Mouse (Mus musculus) forebrain, embryonic 11.5 days (tissue): Measurements from ENCODE around the gene Gfi1b. TPM values are rescaled to one million over a fixed set of nuclear protein-coding genes. Genes with fewer than 3 reads are reported as not detected.

Experiments
- ATAC-seq: fragments of 200-750 bp; cut with Nextera tagmentation; replicated peaks from 2 replicates; pipeline ENCODE4 v1.8.0; 2017; ENCODE audit warnings: moderate TSS enrichment; ENCODE audit not compliant: low FRiP score
- DNase-seq: peaks from one replicate; pipeline ENCODE4 v3.0.0-alpha.2; 2017; ENCODE audit warnings: low spot score
- H3K27ac ChIP-seq: fragments of 300-500 bp; sonication (generic); 2 replicates; pipeline ENCODE4 v1.5.1; 2014; ENCODE audit warnings: low read depth, low read length
- H3K27me3 ChIP-seq: fragments of 300-500 bp; sonication (generic); 2 replicates; pipeline ENCODE4 v1.6.1; 2014; ENCODE audit warnings: mild to moderate bottlenecking, low read length, mixed read lengths; ENCODE audit not compliant: control insufficient read depth, insufficient read depth
- H3K36me3 ChIP-seq: fragments of 300-500 bp; sonication (generic); 2 replicates; pipeline ENCODE4 v1.6.1; 2014; ENCODE audit warnings: mild to moderate bottlenecking, low read length, moderate library complexity, mixed read lengths; ENCODE audit not compliant: control insufficient read depth, insufficient read depth
- H3K4me1 ChIP-seq: fragments of 300-500 bp; sonication (generic); replicated peaks from 2 replicates; pipeline ENCODE4 v1.6.1; 2014; ENCODE audit warnings: low read length, mixed read lengths; ENCODE audit not compliant: control insufficient read depth, insufficient read depth
- H3K4me2 ChIP-seq: fragments of 300-500 bp; sonication (generic); 2 replicates; pipeline ENCODE4 v1.6.1; 2014; ENCODE audit warnings: low read depth, mild to moderate bottlenecking, low read length, moderate library complexity, mixed read lengths; ENCODE audit not compliant: severe bottlenecking
- H3K4me3 ChIP-seq: fragments of 300-500 bp; sonication (generic); 2 replicates; pipeline ENCODE4 v1.5.1; 2014; ENCODE audit warnings: low read depth, low read length
- H3K9ac ChIP-seq: fragments of 300-500 bp; sonication (generic); 2 replicates; pipeline ENCODE4 v1.6.1; 2014; ENCODE audit warnings: low read length
- H3K9me3 ChIP-seq: fragments of 300-500 bp; sonication (generic); 2 replicates; pipeline ENCODE4 v1.6.1; 2016; ENCODE audit warnings: low read length, mixed read lengths; ENCODE audit not compliant: control insufficient read depth
- WGBS: fragments of 180-500 bp; shearing (Covaris S2); extraction: QIAGEN DNeasy Blood & Tissue Kit; methylation state at CpG from one replicate; pipeline ENCODE4 v1.1.7; 2014; 5-methylcytosine and 5-hydroxymethylcytosine counted together
- polyA plus RNA-seq: library from polyadenylated mRNA; unstranded; fragments of >200 nt; fragmentation: Nextera tagmentation; extraction: Ambion mirVana; gene quantifications from 2 replicates; pipeline ENCODE4 v1.2.1, GENCODE M21; 2014

Gfi1b gene
- polyA plus RNA-seq, 1 experiment from 2014 or later: 3.4 TPM

GRCm38 (mm10) chr2:28585043-28585571 is 36.7 kb downstream of the Gfi1b start:
- H3K4me1 ChIP-seq: no peaks in the 10 kb centered on the region
- H3K4me2 ChIP-seq: no peak overlapping the region
- no peaks in the 10 kb centered on the region for H3K36me3 ChIP-seq
- no peak overlapping the region for H3K27ac ChIP-seq
- H3K9ac ChIP-seq: no peak overlapping the region
- H3K4me3 ChIP-seq: no peak overlapping the region
- DNase-seq: peak; percentile 85
- H3K9me3 ChIP-seq: no peaks in the 10 kb centered on the region
- no peaks in the 10 kb centered on the region for H3K27me3 ChIP-seq
- WGBS: 21% methylated on average over 6 of the region's 6 CpGs
- ATAC-seq: no peak

DNA sequence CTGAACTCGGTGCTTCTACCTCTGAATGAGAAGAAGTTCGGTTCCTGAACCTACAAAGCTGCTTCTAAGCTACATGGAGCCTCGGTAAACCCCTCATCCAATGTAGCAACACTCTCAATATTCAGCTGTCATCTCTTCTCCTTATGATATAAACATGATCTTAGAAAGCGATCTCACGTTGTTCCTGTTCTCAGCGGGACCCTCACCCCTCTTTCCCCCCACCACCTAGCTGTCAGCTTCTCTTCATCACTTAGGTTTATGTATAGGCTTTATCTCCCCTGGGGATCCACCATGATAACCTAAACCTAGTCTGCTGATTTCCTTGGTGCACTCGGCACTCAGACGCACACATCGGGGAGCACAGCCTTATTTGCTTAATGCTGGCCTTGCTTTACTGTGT is 38.1 kb downstream of the Gfi1b start, which contains the start of gene Gtf3c5:
Gene Gtf3c5 (minus strand): TSS at position 101 of the 400 bp plus-strand sequence.
- Histone ChIP-seq H3K4me3 (peak within 1 kb of the TSS; percentile 46), H3K4me1 (no peaks in the 10 kb centered on the region), H3K36me3 (no peaks in the 10 kb centered on the region; the same call in 1 of the 2 replicates), H3K4me2 (peak within 1 kb of the TSS; percentile 62), H3K9ac (peak within 1 kb of the TSS; percentile 62), H3K27me3 (no peaks in the 10 kb centered on the region), H3K27ac (peak within 1 kb of the TSS; percentile 84), H3K9me3 (no peaks in the 10 kb centered on the region)
- no peak for ATAC-seq
- no peak for DNase-seq
- whole genome bisulfite sequencing: 75% methylated on average over 9 of the region's 9 CpGs

GRCm38 (mm10) chr2:28582647-28583353 is 39.0 kb downstream of the Gfi1b start:
- ATAC-seq (peak; percentile 87), DNase-seq (peak; percentile 93)
- Histone ChIP-seq H3K9ac (peak overlapping the region; percentile 62), H3K27me3 (no peaks in the 10 kb centered on the region), H3K9me3 (no peaks in the 10 kb centered on the region), H3K36me3 (no peaks in the 10 kb centered on the region; the same call in 1 of the 2 replicates), H3K4me1 (no peaks in the 10 kb centered on the region), H3K4me3 (peak overlapping the region; percentile 46), H3K4me2 (peak overlapping the region; percentile 62), H3K27ac (peak overlapping the region; percentile 84)
- WGBS: under 1% methylated on average over 56 of the region's 56 CpGs

GRCm38 (mm10) chr2:28578003-28578402 is 43.8 kb downstream of the Gfi1b start:
- ATAC-seq (no peak), DNase-seq (no peak)
- Histone ChIP-seq H3K27me3 (no peaks in the 10 kb centered on the region), H3K9me3 (no peaks in the 10 kb centered on the region), H3K27ac (no peak overlapping the region), H3K4me2 (no peak overlapping the region), H3K36me3 (peaks cover 5% of the 10 kb centered on the region), H3K9ac (no peak overlapping the region), H3K4me3 (no peak overlapping the region), H3K4me1 (no peaks in the 10 kb centered on the region)
- WGBS: 69% methylated on average over 5 of the region's 5 CpGs

GRCm38 (mm10) chr2:28576815-28577214 is 45.0 kb downstream of the Gfi1b start:
- DNase-seq (no peak), ATAC-seq (no peak)
- Histone ChIP-seq H3K4me2 (no peak overlapping the region), H3K27ac (no peak overlapping the region), H3K36me3 (peaks cover 17% of the 10 kb centered on the region), H3K4me3 (no peak overlapping the region), H3K9me3 (no peaks in the 10 kb centered on the region), H3K4me1 (no peaks in the 10 kb centered on the region), H3K9ac (no peak overlapping the region), H3K27me3 (no peaks in the 10 kb centered on the region)
- WGBS: 94% methylated on average over 3 of the region's 3 CpGs

GRCm38 (mm10) chr2:28575341-28575740 is 46.4 kb downstream of the Gfi1b start:
- Histone ChIP-seq H3K4me3 (no peak overlapping the region), H3K36me3 (peaks cover 17% of the 10 kb centered on the region), H3K9me3 (no peaks in the 10 kb centered on the region), H3K4me1 (no peaks in the 10 kb centered on the region), H3K4me2 (no peak overlapping the region), H3K27me3 (no peaks in the 10 kb centered on the region), H3K27ac (no peak overlapping the region), H3K9ac (no peak overlapping the region)
- ATAC-seq (no peak), DNase-seq (no peak)
- 89% methylated on average over 4 of the region's 4 CpGs for WGBS

- Histone ChIP-seq H3K36me3 (peaks cover 30% of the 10 kb centered on the region), H3K9ac (no peak overlapping the region), H3K9me3 (no peaks in the 10 kb centered on the region), H3K4me3 (no peak overlapping the region), H3K4me2 (no peak overlapping the region), H3K4me1 (no peaks in the 10 kb centered on the region), H3K27me3 (no peaks in the 10 kb centered on the region), H3K27ac (no peak overlapping the region)
- no peak for ATAC-seq
- no peak for DNase-seq
- 83% methylated on average over 2 of the region's 3 CpGs for WGBS
Observed at GRCm38 (mm10) chr2:28569903-28570302, 51.9 kb downstream of the Gfi1b start.

- H3K27me3 ChIP-seq: no peaks in the 10 kb centered on the region
- 75% methylated on average over 5 of the region's 5 CpGs for WGBS
- no peak overlapping the region for H3K27ac ChIP-seq
- ATAC-seq: no peak
- no peak for DNase-seq
- peaks cover 15% of the 10 kb centered on the region; the same call in 1 of the 2 replicates for H3K36me3 ChIP-seq
- no peaks in the 10 kb centered on the region for H3K4me1 ChIP-seq
- H3K9ac ChIP-seq: no peak overlapping the region
- H3K9me3 ChIP-seq: no peaks in the 10 kb centered on the region
- H3K4me2 ChIP-seq: no peak overlapping the region
- H3K4me3 ChIP-seq: no peak overlapping the region
Observed at GRCm38 (mm10) chr2:28566545-28566944, 55.2 kb downstream of the Gfi1b start.

DNA sequence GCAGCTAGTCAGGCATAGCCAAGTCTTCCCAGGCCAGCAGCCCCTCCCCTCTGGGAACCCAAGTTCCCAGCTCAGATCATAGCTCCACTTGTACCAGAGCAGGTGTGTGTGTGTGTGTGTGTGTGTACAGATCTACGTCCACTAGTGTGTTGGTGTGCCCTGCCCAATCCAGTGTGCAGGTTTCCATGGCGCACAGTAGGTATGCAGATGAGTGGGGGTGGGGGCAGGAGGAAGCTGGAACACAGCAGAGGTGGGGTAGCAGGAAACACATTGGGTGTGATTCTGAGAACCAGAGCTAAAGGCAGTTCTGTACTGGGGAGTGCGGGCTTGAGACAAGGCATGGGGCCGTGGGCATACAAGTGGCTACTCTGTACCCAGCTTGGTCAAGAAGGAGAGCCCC is 57.4 kb downstream of the Gfi1b start:
- no peak overlapping the region for H3K4me3 ChIP-seq
- H3K4me1 ChIP-seq: no peaks in the 10 kb centered on the region
- ATAC-seq (no peak), DNase-seq (no peak)
- H3K4me2 ChIP-seq: no peak overlapping the region
- 88% methylated on average over 4 of the region's 4 CpGs for WGBS
- H3K27me3 ChIP-seq: no peaks in the 10 kb centered on the region
- H3K9me3 ChIP-seq: no peaks in the 10 kb centered on the region
- peaks cover 15% of the 10 kb centered on the region; the same call in 1 of the 2 replicates for H3K36me3 ChIP-seq
- H3K27ac ChIP-seq: no peak overlapping the region
- no peak overlapping the region for H3K9ac ChIP-seq
